Mouse (Mus musculus) kidney, adult 2 months (tissue): ENCODE data around the gene Rmi2.

Experiments
- CTCF ChIP-seq: fragments of 200-500 bp; conservative IDR thresholded peaks from 2 replicates; pipeline ENCODE4 v1.5.1; 2011; ENCODE audit warnings: low read depth, mild to moderate bottlenecking, control low read depth, low read length, moderate library complexity, mixed read lengths; ENCODE audit not compliant: insufficient read depth, insufficient read length
- POLR2A ChIP-seq: fragments of 200-500 bp; IDR thresholded peaks from one replicate; pipeline ENCODE4 v1.6.1; 2011; ENCODE audit warnings: low read depth, low read length, control low read depth

GRCm38 (mm10) chr16:10818579-10819135, 16.2 kb upstream of the Rmi2 start:
- TF ChIP-seq CTCF (no peak), POLR2A (no peak)
